Mouse (Mus musculus) ES-E14 (cell line): ENCODE data around the gene Fam193b. TPM values are rescaled to one million over a fixed set of nuclear protein-coding genes. Genes with fewer than 3 reads are reported as not detected.

Experiments
- DNase-seq: peaks from one replicate; pipeline ENCODE4 v3.0.0-alpha.2; 2013; ENCODE audit warnings: low read depth, low spot score
- H3K27ac ChIP-seq: 2 replicates; pipeline ENCODE4 v1.5.1; 2012; ENCODE audit warnings: low read depth, mild to moderate bottlenecking, low read length, moderate library complexity, mixed read lengths; ENCODE audit not compliant: poor library complexity, insufficient read depth, severe bottlenecking
- H3K36me3 ChIP-seq: 2 replicates; pipeline ENCODE4 v1.6.1; 2012; ENCODE audit warnings: mild to moderate bottlenecking, low read length, moderate library complexity, mixed read lengths; ENCODE audit not compliant: control insufficient read depth, poor library complexity, insufficient read depth, severe bottlenecking
- H3K4me1 ChIP-seq, 2 experiments: fragments of 150-350 bp in 1 of 2; sonication (generic) in 1 of 2; 2 replicates each; pipeline ENCODE4 v1.6.1; 2012; ENCODE audit warnings: low read length in 2 of 2, mild to moderate bottlenecking in 1 of 2, mixed read lengths in 1 of 2; ENCODE audit not compliant: control insufficient read depth in 2 of 2, insufficient read depth in 2 of 2, poor library complexity in 1 of 2
- H3K4me3 ChIP-seq, 2 experiments: fragments of 150-350 bp in 1 of 2; sonication (generic) in 1 of 2; 2 replicates each; pipeline ENCODE4 v1.5.1; 2012; ENCODE audit warnings: low read length in 2 of 2, low read depth in 1 of 2, mild to moderate bottlenecking in 1 of 2, mixed read lengths in 1 of 2; ENCODE audit not compliant: insufficient read depth in 1 of 2, poor library complexity in 1 of 2, severe bottlenecking in 1 of 2
- H3K9ac ChIP-seq: 2 replicates; pipeline ENCODE4 v1.6.1; 2012; ENCODE audit warnings: low read depth, mild to moderate bottlenecking, low read length, mixed read lengths; ENCODE audit not compliant: poor library complexity, insufficient read depth, severe bottlenecking
- H3K9me3 ChIP-seq: fragments of 150-350 bp; sonication (generic); 2 replicates; pipeline ENCODE4 v1.6.1; 2012; ENCODE audit warnings: low read depth, mild to moderate bottlenecking, low read length; ENCODE audit not compliant: control insufficient read depth, insufficient read depth
- CHD2 ChIP-seq: IDR thresholded peaks from 2 replicates; pipeline ENCODE4 v1.6.1; 2014; ENCODE audit warnings: mild to moderate bottlenecking, low read depth, low read length, inconsistent platforms
- HCFC1 ChIP-seq: IDR thresholded peaks from 2 replicates; pipeline ENCODE4 v1.6.1; 2012; ENCODE audit warnings: low read length, inconsistent platforms, borderline replicate concordance; ENCODE audit not compliant: insufficient read depth
- MAFK ChIP-seq: IDR thresholded peaks from 2 replicates; pipeline ENCODE4 v1.6.1; 2014; ENCODE audit warnings: mild to moderate bottlenecking, low read depth, low read length, inconsistent platforms; ENCODE audit not compliant: insufficient read depth
- ZC3H11A ChIP-seq: IDR thresholded peaks from 2 replicates; pipeline ENCODE4 v1.6.1; 2012; ENCODE audit warnings: low read depth, mild to moderate bottlenecking, inconsistent platforms, low read length, borderline replicate concordance
- ZNF384 ChIP-seq: IDR thresholded peaks from 2 replicates; pipeline ENCODE4 v1.6.1; 2012; ENCODE audit warnings: low read depth, low read length, inconsistent platforms
- in situ Hi-C, 2 experiments: fragments of 600-800 bp; cut with MboI; formaldehyde crosslinking; loops; one replicate each; pipeline ENCODE4 v1.15.1; 2025; ENCODE audit warnings: low sequenced_read_pairs in 2 of 2, inconsistent platforms in 1 of 2; ENCODE audit not compliant: unreplicated experiment in 2 of 2
- total RNA-seq: library from RNA; depleted of rRNA; stranded (reverse); fragments of 300-350 nt; gene quantifications from 2 replicates; pipeline ENCODE4 v1.2.3, GENCODE M21; 2012

Gene Fam193b
- total RNA-seq, 1 experiment: 50.8 TPM

DNA sequence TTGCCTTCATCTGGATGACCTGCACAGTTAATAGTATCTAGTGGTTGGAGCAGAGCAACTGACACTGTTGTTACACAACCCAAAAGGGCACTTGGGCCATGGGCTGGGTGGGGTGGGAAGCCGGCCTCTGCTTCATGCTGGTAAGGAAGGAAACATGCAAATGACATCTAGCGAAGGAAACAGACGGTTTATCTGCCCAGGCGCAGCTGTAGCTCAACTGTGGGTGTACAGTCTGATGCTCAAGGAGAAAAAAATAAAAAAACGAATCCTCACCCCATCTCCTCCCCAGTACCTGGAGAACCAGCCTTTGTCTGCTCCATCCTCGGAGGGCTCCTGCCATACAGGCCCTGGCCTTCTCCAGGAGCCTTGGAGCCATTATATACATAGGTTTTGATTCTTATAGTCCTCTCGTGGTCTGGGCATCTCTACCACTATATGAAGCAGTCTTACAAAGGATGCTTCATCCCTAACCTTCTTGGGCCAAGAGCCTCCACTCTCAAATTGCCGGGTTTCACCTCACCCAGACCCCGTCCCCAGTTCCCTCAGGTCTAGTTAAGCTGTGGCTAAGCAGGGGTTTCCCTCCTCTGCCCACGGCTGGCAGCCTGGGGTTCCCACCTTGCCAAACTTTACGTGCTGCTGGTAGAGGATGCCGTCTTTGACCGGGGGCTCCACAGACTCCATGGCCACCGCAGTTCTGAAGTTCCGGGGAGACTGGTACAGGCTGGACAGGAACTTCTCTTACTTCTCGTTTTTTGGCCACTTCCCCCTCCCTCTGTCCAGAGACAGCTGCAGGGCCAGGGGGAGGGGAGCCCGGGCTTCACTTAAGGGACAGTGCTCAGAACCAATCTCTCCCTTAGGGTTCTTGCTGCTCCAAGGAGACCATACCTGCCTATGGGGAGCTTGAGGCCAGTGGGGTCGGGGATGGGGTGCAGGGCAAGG is 42.8 kb downstream of the Fam193b start:
- no peak for TF ChIP-seq CHD2
- Histone ChIP-seq H3K4me3 (no peak overlapping the region), H3K4me1 (peaks cover 0 to 5% of the 10 kb centered on the region in 2 experiments; a peak in 1 of 4 replicates), H3K36me3 (peaks cover 33% of the 10 kb centered on the region), H3K9ac (no peak overlapping the region), H3K27ac (no peak overlapping the region), H3K9me3 (no peaks in the 10 kb centered on the region)
- in situ Hi-C loops: no loop called here
- no peak for DNase-seq

DNA sequence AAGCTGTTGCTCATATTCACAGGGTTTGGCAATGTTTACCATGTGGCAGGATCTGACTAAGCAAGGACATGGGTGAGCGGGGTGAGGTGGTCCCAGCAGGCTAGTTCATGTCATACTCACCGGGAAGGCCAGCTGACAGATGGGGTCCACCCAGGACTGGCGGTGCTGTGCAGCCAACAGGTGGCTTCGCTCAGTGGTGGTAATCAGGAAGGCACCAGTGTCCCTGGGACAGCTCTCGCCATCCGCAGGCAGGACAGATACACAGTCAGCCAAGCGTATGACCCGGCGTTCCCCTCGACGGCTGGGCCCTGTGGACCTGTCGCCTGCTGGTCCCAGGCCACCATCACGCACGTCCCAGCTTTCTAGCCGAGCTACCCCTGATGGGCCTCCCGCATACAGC is 43.7 kb downstream of the Fam193b start:
- H3K4me3 ChIP-seq: peak overlapping the region in 1 of 2 experiments; percentile 5; a peak in 1 of 4 replicates
- in situ Hi-C loops: no loop called here
- no peaks in the 10 kb centered on the region for H3K9me3 ChIP-seq
- H3K4me1 ChIP-seq: peaks cover 4 to 5% of the 10 kb centered on the region in 2 experiments; a peak in 2 of 4 replicates
- TF ChIP-seq ZC3H11A: no peak
- no peak for TF ChIP-seq MAFK
- no peak for TF ChIP-seq HCFC1
- no peak for TF ChIP-seq CHD2
- no peak overlapping the region; the same call in 1 of the 2 replicates for H3K9ac ChIP-seq
- DNase-seq: no peak
- no peak overlapping the region for H3K27ac ChIP-seq
- peaks cover 28% of the 10 kb centered on the region for H3K36me3 ChIP-seq

DNA sequence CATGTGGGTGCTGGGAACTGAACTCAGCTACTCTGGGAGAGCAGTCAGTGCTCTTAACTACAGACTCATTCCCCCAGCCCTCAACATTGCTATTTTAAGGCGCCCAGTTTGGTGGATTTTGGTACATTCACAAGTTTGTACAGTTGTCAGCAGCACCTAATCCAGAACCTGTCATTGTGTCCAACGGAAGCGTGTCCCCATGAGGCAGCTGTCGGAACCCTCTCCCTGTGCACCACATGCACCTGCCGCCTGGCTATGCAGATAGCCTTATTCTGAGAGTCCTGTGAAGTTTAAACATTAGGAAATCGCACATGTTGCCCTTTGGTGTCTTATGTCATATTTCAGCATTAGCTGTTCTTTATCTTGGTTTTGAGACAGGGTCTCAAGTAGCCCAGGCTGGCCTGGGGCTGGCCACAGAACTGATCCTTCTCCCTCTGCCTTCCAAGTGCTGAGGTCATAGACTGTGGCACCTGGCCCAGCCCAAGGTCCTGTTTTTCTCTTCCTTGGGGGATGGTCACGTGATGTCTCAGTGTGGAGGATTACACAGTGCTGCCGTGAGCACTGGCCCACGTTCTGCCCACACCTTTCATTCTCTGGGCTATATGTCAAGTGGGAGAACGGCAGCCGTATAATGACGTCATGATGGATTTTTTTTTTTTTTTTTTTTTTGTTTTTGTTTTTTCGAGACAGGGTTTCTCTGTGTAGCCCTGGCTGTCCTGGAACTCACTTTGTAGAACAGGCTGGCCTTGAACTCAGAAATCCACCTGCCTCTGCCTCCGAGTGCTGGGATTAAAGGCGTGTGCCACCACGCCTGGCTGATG is 45.0 kb downstream of the Fam193b start:
- TF ChIP-seq ZNF384: peak; percentile 65; the same call in 1 of the 2 replicates
- TF ChIP-seq MAFK: no peak
- Histone ChIP-seq H3K4me3 (no peak overlapping the region), H3K36me3 (peaks cover 15% of the 10 kb centered on the region), H3K9me3 (no peaks in the 10 kb centered on the region), H3K4me1 (peaks cover 4 to 5% of the 10 kb centered on the region in 2 experiments; a peak in 2 of 4 replicates), H3K9ac (no peak overlapping the region), H3K27ac (no peak overlapping the region)
- no peak for DNase-seq
- in situ Hi-C loops: no loop called here

DNA sequence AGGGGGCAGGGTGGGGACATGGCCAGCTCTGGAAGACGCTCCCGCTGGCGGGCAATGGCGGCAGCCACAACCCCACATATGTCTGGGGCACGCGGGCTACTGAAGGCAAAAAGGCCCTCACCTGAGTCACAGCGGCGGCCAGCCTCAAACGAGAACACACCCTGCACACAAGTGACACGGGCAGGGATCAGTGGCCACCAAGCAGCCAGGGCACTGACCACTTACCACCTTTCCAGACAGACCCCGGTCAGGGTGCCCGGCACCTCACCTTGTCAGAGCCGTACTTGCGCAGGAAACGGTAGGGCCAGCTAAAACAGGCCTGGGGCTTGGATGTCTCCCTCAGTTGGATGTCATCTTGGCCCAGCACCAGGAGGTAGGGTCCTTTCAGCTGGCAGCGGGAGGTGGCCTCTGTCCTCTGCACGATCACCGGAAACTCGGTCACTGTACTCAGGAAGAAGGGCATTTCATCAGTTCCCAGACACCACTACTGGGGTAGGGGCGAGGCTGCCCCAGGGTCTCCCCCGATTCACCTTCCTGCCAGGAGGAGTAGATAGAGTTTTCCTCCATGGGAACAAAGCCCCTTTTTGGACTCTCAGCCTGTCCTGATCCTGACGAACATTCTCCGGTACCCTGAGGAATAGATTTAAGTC is 46.8 kb downstream of the Fam193b start:
- H3K9ac ChIP-seq: peak overlapping the region; percentile 5; the same call in 1 of the 2 replicates
- no peak for DNase-seq
- TF ChIP-seq ZC3H11A: no peak
- no peak for TF ChIP-seq CHD2
- TF ChIP-seq HCFC1: no peak
- no peak for TF ChIP-seq MAFK
- no peak for TF ChIP-seq ZNF384
- H3K4me1 ChIP-seq: peaks cover 4 to 5% of the 10 kb centered on the region in 2 experiments; a peak in 2 of 4 replicates
- H3K27ac ChIP-seq: no peak overlapping the region
- peak overlapping the region; percentile 31 to 57; a peak in 3 of 4 replicates for H3K4me3 ChIP-seq
- H3K9me3 ChIP-seq: no peaks in the 10 kb centered on the region
- in situ Hi-C loops: no loop called here
- no peaks in the 10 kb centered on the region for H3K36me3 ChIP-seq
